Mouse (Mus musculus) R1 (cell line): ENCODE data around the gene Gm28043.
A peak's percentile ranks its signal among the peaks of the same experiment; 100 is the strongest.

Experiments
- DNase-seq: peaks from one replicate; pipeline ENCODE4 v3.0.0-alpha.2; 2018; ENCODE audit warnings: low read depth, low spot score

Gm28043 gene

GRCm38 (mm10) chr17:29627285-29627684 is 12.6 kb downstream of the Gm28043 start:
- no peak for DNase-seq

- no peak for DNase-seq
Observed at GRCm38 (mm10) chr17:29628946-29629345, 14.3 kb downstream of the Gm28043 start.

GRCm38 (mm10) chr17:29629620-29630019 is 14.9 kb downstream of the Gm28043 start:
- peak; percentile 69 for DNase-seq

- peak; percentile 77 for DNase-seq
Observed at GRCm38 (mm10) chr17:29632312-29632711, 17.6 kb downstream of the Gm28043 start.

- DNase-seq, result no peak
Observed at GRCm38 (mm10) chr17:29635492-29635891, 20.8 kb downstream of the Gm28043 start.

- peak; percentile 70 for DNase-seq
Observed at GRCm38 (mm10) chr17:29636118-29636517, 21.4 kb downstream of the Gm28043 start.

- no peak for DNase-seq
Observed at GRCm38 (mm10) chr17:29637377-29637776, 22.7 kb downstream of the Gm28043 start.

GRCm38 (mm10) chr17:29637895-29638294 is 23.2 kb downstream of the Gm28043 start:
- DNase-seq, result peak; percentile 79

- DNase-seq, result no peak
Observed at GRCm38 (mm10) chr17:29640971-29641370, 26.3 kb downstream of the Gm28043 start.

- DNase-seq, result peak; percentile 56
Observed at GRCm38 (mm10) chr17:29642219-29642618, 27.5 kb downstream of the Gm28043 start.

GRCm38 (mm10) chr17:29658249-29658648 is 43.6 kb downstream of the Gm28043 start:
- no peak for DNase-seq

GRCm38 (mm10) chr17:29660076-29660761 is 45.5 kb downstream of the Gm28043 start, which contains the start of gene Cmtr1:
Gene Cmtr1, plus strand, starts transcription at chr17:29660595.
- peak; percentile 93 for DNase-seq

GRCm38 (mm10) chr17:29660762-29661391 is 46.2 kb downstream of the Gm28043 start:
- DNase-seq, result no peak

- DNase-seq, result no peak
Observed at GRCm38 (mm10) chr17:29662145-29662544, 47.5 kb downstream of the Gm28043 start.

- DNase-seq, result peak; percentile 73
Observed at GRCm38 (mm10) chr17:29668051-29668986, 53.6 kb downstream of the Gm28043 start.

GRCm38 (mm10) chr17:29669030-29669429 is 54.4 kb downstream of the Gm28043 start:
- no peak for DNase-seq

GRCm38 (mm10) chr17:29669936-29670335 is 55.3 kb downstream of the Gm28043 start:
- DNase-seq, result no peak

- DNase-seq, result no peak
Observed at GRCm38 (mm10) chr17:29671021-29671420, 56.3 kb downstream of the Gm28043 start.

- no peak for DNase-seq
Observed at GRCm38 (mm10) chr17:29673325-29673724, 58.6 kb downstream of the Gm28043 start.

GRCm38 (mm10) chr17:29678526-29678925 is 63.9 kb downstream of the Gm28043 start:
- DNase-seq, result no peak

- DNase-seq, result no peak
Observed at GRCm38 (mm10) chr17:29679038-29679767, 64.5 kb downstream of the Gm28043 start.
